Comparison of ENCODE assay signal across 9 mouse cellular contexts in the genomic region with DNA sequence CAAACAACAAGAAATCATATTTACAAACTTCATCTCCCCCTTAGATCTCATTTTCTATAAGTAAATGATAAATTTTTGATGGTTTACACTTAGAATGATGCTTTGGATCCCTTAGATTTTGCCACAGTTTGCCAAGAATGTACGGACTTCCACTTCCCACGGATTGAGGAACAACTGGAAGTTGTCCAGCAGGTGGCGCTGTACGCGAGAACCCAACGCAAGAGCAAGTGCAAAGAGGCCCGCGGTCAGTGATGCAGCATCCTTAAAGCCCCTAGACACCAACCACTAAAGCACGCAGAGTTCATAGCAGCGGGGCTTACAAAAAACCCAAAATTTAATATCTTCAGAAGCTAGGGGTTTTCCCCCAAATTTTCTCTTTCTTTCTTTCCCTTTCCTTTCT. TPM values are rescaled to one million over a fixed set of nuclear protein-coding genes. Genes with fewer than 3 reads are reported as not detected.
DNase-seq lines count a peak whose midpoint lies in the region; TF ChIP-seq lines count a peak whose summit lies in the region.
"Had no signal": no experiment of that assay in that cellular context is flagged by ENCODE, and none has a peak within 500 bp of the region (broad histone marks: within the 10 kb centered on the region; RNA-seq: fewer than 3 reads in every experiment).

No protein-coding gene starts in this region.

- intact Hi-C loops in gastrocnemius, adult 2 months (cut with DNase I), result loop anchor here (1.0 to 5.0 kb wide), 2 partner anchors 80 to 132 kb away; no protein-coding TSS in a partner anchor

- WGBS in large intestine, adult 2 months, result 7% methylated on average over 10 of the region's 10 CpGs

- H3K4me3 ChIP-seq in gastrocnemius, adult 2 months, result no peak overlapping the region
- H3K4me3 ChIP-seq: hindbrain, embryonic 15.5 days had no signal

- peak; percentile 71 for DNase-seq in A20 (ENCODE audit: low read depth, low spot score)
- DNase-seq in MEL-GATA-1-ER (ENCODE audit: extremely low read depth, low read depth), result peak; percentile 33
- peak; percentile 68 to 82 for DNase-seq in cerebellum, adult 18-20 months
- peak; percentile 85 for DNase-seq in gastrocnemius, adult 2 months
- peak; percentile 31 for DNase-seq in large intestine, adult 2 months (ENCODE audit: low read depth, low spot score)
- DNase-seq in lung, postnatal 10 days, result peak; percentile 84
- DNase-seq in right cerebral cortex, postnatal 25 days, result peak; percentile 62
- peak; percentile 42 to 69 for DNase-seq in urinary bladder, postnatal 36 days (ENCODE audit: low spot score in 2 of 2)

- TF ChIP-seq CTCF in gastrocnemius, adult 2 months (IDR thresholded peaks at IDR 0.05), result peak; percentile 95

- H3K27ac ChIP-seq in gastrocnemius, adult 2 months, result no peak overlapping the region
- H3K27ac ChIP-seq: hindbrain, embryonic 15.5 days had no signal

RNA-seq across cellular contexts. Expression of gene D6Wsu163e, which starts 16.0 kb away (rescaled TPM):
- 1 to 10 TPM; 5.0 to 8.6 TPM for total RNA-seq in gastrocnemius, adult 2 months (2021)
- 3.5 and 4.8 TPM in 2 replicates for polyA plus RNA-seq in large intestine, adult 2 months (2012; rRNA removed)

RNA-seq across cellular contexts. Expression of gene Rad51ap1, which starts 16.3 kb away (rescaled TPM):
- total RNA-seq in gastrocnemius, adult 2 months (2021), result under 1 TPM in 1 of 2 experiments, not detected in 1; 0.47 TPM
- 6.3 and 7.4 TPM in 2 replicates for polyA plus RNA-seq in large intestine, adult 2 months (2012; rRNA removed)

RNA-seq across cellular contexts. Expression of gene Dyrk4, which starts 34.1 kb away (rescaled TPM):
- not detected for total RNA-seq in gastrocnemius, adult 2 months (2021)
- 0.04 and 0.16 TPM in 2 replicates for polyA plus RNA-seq in large intestine, adult 2 months (2012; rRNA removed)
- polyA plus RNA-seq: hindbrain, embryonic 15.5 days had no signal

RNA-seq across cellular contexts. Expression of gene Fgf6, which starts 59.7 kb away (rescaled TPM):
- total RNA-seq in gastrocnemius, adult 2 months (2021), result 1 to 10 TPM; 2.3 to 3.5 TPM
- polyA plus RNA-seq in large intestine, adult 2 months (2012; rRNA removed), result not detected in 2 replicates

Comparison
In these comparisons a context has a peak if more than half of its experiments do, and no peak if none do; other contexts are left out.
1. DNase-seq: peak in every context shown above with its lines; median percentile 85 in gastrocnemius, adult 2 months; 84 in lung, postnatal 10 days; 75 in cerebellum, adult 18-20 months; 71 in A20; 62 in right cerebral cortex, postnatal 25 days; 56 in urinary bladder, postnatal 36 days; 33 in MEL-GATA-1-ER; 31 in large intestine, adult 2 months.